Mouse (Mus musculus): ENCODE results near the gene Tyms. TPM values are rescaled to one million over a fixed set of nuclear protein-coding genes. Genes with fewer than 3 reads are reported as not detected.

The Tyms gene
- polyA plus RNA-seq (2012; rRNA removed), result 25.0 and 35.1 TPM in 2 replicates

GRCm38 (mm10) chr5:30072825-30073821, at the start of gene Tyms:
Gene Tyms (minus strand): TSS chr5:30073617.
- Histone ChIP-seq H3K27ac (ENCODE audit: insufficient read depth, low read depth, low read length) (peak within 1 kb of the TSS; percentile 77), H3K4me1 (ENCODE audit: control insufficient read depth, insufficient read depth, low read length) (no peaks in the 10 kb centered on the region), H3K36me3 (ENCODE audit: control insufficient read depth, insufficient read depth, low read length) (no peaks in the 10 kb centered on the region), H3K27me3 (replicated peaks; ENCODE audit: control insufficient read depth, insufficient read depth, low read length) (no peaks in the 10 kb centered on the region), H3K4me3 (ENCODE audit: insufficient read depth, low read depth, low read length) (peak within 1 kb of the TSS; percentile 98)
- DNase-seq, result peak; percentile 89
- 2% methylated on average over 45 of the region's 45 CpGs for WGBS
- TF ChIP-seq POLR2A (IDR thresholded peaks at IDR 0.05; ENCODE audit: low read depth, low read length) (no peak), CTCF (conservative IDR thresholded peaks at IDR 0.05; ENCODE audit: insufficient read depth, insufficient read length, low read depth, low read length) (0 out of 2 replicates have a peak, but pooled peaks have one; percentile 2)

- Histone ChIP-seq H3K4me3 (ENCODE audit: insufficient read depth, low read depth, low read length) (no peak overlapping the region), H3K27me3 (replicated peaks; ENCODE audit: control insufficient read depth, insufficient read depth, low read length) (no peaks in the 10 kb centered on the region), H3K36me3 (ENCODE audit: control insufficient read depth, insufficient read depth, low read length) (peaks cover 3% of the 10 kb centered on the region; the same call in 1 of the 2 replicates), H3K27ac (ENCODE audit: insufficient read depth, low read depth, low read length) (no peak overlapping the region), H3K4me1 (ENCODE audit: control insufficient read depth, insufficient read depth, low read length) (peaks cover 3% of the 10 kb centered on the region; the same call in 1 of the 2 replicates)
- 82% methylated on average over 6 of the region's 6 CpGs for WGBS
- TF ChIP-seq CTCF (conservative IDR thresholded peaks at IDR 0.05; ENCODE audit: insufficient read depth, insufficient read length, low read depth, low read length) (no peak), POLR2A (IDR thresholded peaks at IDR 0.05; ENCODE audit: low read depth, low read length) (no peak)
- no peak for DNase-seq
Observed at GRCm38 (mm10) chr5:30122481-30122880, 49.1 kb upstream of the Tyms start.

GRCm38 (mm10) chr5:30120106-30120505, 46.7 kb upstream of the Tyms start:
- TF ChIP-seq POLR2A (IDR thresholded peaks at IDR 0.05; ENCODE audit: low read depth, low read length) (no peak), CTCF (conservative IDR thresholded peaks at IDR 0.05; ENCODE audit: insufficient read depth, insufficient read length, low read depth, low read length) (no peak)
- DNase-seq, result peak; percentile 86
- 59% methylated on average over 7 of the region's 7 CpGs for WGBS
- Histone ChIP-seq H3K27me3 (replicated peaks; ENCODE audit: control insufficient read depth, insufficient read depth, low read length) (no peaks in the 10 kb centered on the region), H3K4me3 (ENCODE audit: insufficient read depth, low read depth, low read length) (no peak overlapping the region), H3K36me3 (ENCODE audit: control insufficient read depth, insufficient read depth, low read length) (peaks cover 1% of the 10 kb centered on the region; the same call in 1 of the 2 replicates), H3K27ac (ENCODE audit: insufficient read depth, low read depth, low read length) (no peak overlapping the region), H3K4me1 (ENCODE audit: control insufficient read depth, insufficient read depth, low read length) (peaks cover 3% of the 10 kb centered on the region; the same call in 1 of the 2 replicates)

GRCm38 (mm10) chr5:30119163-30119562, 45.7 kb upstream of the Tyms start:
- Histone ChIP-seq H3K4me3 (ENCODE audit: insufficient read depth, low read depth, low read length) (no peak overlapping the region), H3K36me3 (ENCODE audit: control insufficient read depth, insufficient read depth, low read length) (no peaks in the 10 kb centered on the region; the same call in 1 of the 2 replicates), H3K4me1 (ENCODE audit: control insufficient read depth, insufficient read depth, low read length) (peaks cover 3% of the 10 kb centered on the region; the same call in 1 of the 2 replicates), H3K27ac (ENCODE audit: insufficient read depth, low read depth, low read length) (no peak overlapping the region), H3K27me3 (replicated peaks; ENCODE audit: control insufficient read depth, insufficient read depth, low read length) (no peaks in the 10 kb centered on the region)
- TF ChIP-seq POLR2A (IDR thresholded peaks at IDR 0.05; ENCODE audit: low read depth, low read length) (no peak), CTCF (conservative IDR thresholded peaks at IDR 0.05; ENCODE audit: insufficient read depth, insufficient read length, low read depth, low read length) (no peak)
- peak; percentile 79 for DNase-seq
- WGBS, result 44% methylated on average over 6 of the region's 6 CpGs

- DNase-seq, result no peak
- Histone ChIP-seq H3K27me3 (replicated peaks; ENCODE audit: control insufficient read depth, insufficient read depth, low read length) (no peaks in the 10 kb centered on the region), H3K27ac (ENCODE audit: insufficient read depth, low read depth, low read length) (no peak overlapping the region), H3K4me3 (ENCODE audit: insufficient read depth, low read depth, low read length) (no peak overlapping the region), H3K36me3 (ENCODE audit: control insufficient read depth, insufficient read depth, low read length) (no peaks in the 10 kb centered on the region; the same call in 1 of the 2 replicates), H3K4me1 (ENCODE audit: control insufficient read depth, insufficient read depth, low read length) (peaks cover 3% of the 10 kb centered on the region; the same call in 1 of the 2 replicates)
- 90% methylated on average over 1 of the region's 1 CpGs for WGBS
- TF ChIP-seq POLR2A (IDR thresholded peaks at IDR 0.05; ENCODE audit: low read depth, low read length), result no peak
- TF ChIP-seq CTCF (conservative IDR thresholded peaks at IDR 0.05; ENCODE audit: insufficient read depth, insufficient read length, low read depth, low read length), result no peak
Observed at GRCm38 (mm10) chr5:30118018-30118417, 44.6 kb upstream of the Tyms start.

GRCm38 (mm10) chr5:30115718-30116117, 42.3 kb upstream of the Tyms start:
- Histone ChIP-seq H3K36me3 (ENCODE audit: control insufficient read depth, insufficient read depth, low read length) (no peaks in the 10 kb centered on the region), H3K27me3 (replicated peaks; ENCODE audit: control insufficient read depth, insufficient read depth, low read length) (no peaks in the 10 kb centered on the region), H3K4me1 (ENCODE audit: control insufficient read depth, insufficient read depth, low read length) (peaks cover 3% of the 10 kb centered on the region; the same call in 1 of the 2 replicates), H3K4me3 (ENCODE audit: insufficient read depth, low read depth, low read length) (no peak overlapping the region), H3K27ac (ENCODE audit: insufficient read depth, low read depth, low read length) (no peak overlapping the region)
- TF ChIP-seq POLR2A (IDR thresholded peaks at IDR 0.05; ENCODE audit: low read depth, low read length) (no peak), CTCF (conservative IDR thresholded peaks at IDR 0.05; ENCODE audit: insufficient read depth, insufficient read length, low read depth, low read length) (no peak)
- no peak for DNase-seq
- WGBS, result 67% methylated on average over 10 of the region's 10 CpGs

GRCm38 (mm10) chr5:30114761-30115140, 41.3 kb upstream of the Tyms start:
- TF ChIP-seq POLR2A (IDR thresholded peaks at IDR 0.05; ENCODE audit: low read depth, low read length) (no peak), CTCF (conservative IDR thresholded peaks at IDR 0.05; ENCODE audit: insufficient read depth, insufficient read length, low read depth, low read length) (no peak)
- Histone ChIP-seq H3K36me3 (ENCODE audit: control insufficient read depth, insufficient read depth, low read length) (no peaks in the 10 kb centered on the region), H3K27me3 (replicated peaks; ENCODE audit: control insufficient read depth, insufficient read depth, low read length) (no peaks in the 10 kb centered on the region), H3K4me3 (ENCODE audit: insufficient read depth, low read depth, low read length) (peak overlapping the region; percentile 52), H3K4me1 (ENCODE audit: control insufficient read depth, insufficient read depth, low read length) (0 out of 2 replicates have a peak, but pooled peaks cover under 1% of the 10 kb centered on the region), H3K27ac (ENCODE audit: insufficient read depth, low read depth, low read length) (no peak overlapping the region)
- no peak for DNase-seq
- 2% methylated on average over 28 of the region's 28 CpGs for WGBS
